ENCODE assay signal across 8 mouse cellular contexts in genomic region chrX:99137143-99137870, GRCm38 (mm10). TPM values are rescaled to one million over a fixed set of nuclear protein-coding genes. Genes with fewer than 3 reads are reported as not detected.
A peak's percentile ranks its signal among the peaks of the same experiment; 100 is the strongest.
DNase-seq lines count a peak whose midpoint lies in the region; ATAC-seq and TF ChIP-seq lines count a peak whose summit lies in the region.

No protein-coding gene starts in this region.

- ATAC-seq in forebrain, postnatal 0 days, result no peak
- ATAC-seq in liver, embryonic 15.5 days (ENCODE audit: insufficient read depth), result no peak
- no peak for ATAC-seq in stomach, embryonic 14.5 days (ENCODE audit: insufficient number of reproducible peaks, insufficient read depth, low FRiP score, low read depth)

- no peak for TF ChIP-seq POLR2A in thymus, adult 2 months (IDR thresholded peaks at IDR 0.05; ENCODE audit: control insufficient read depth, extremely low read depth, insufficient read depth, low read length, poor library complexity)

- H3K9me3 ChIP-seq in forebrain, postnatal 0 days (ENCODE audit: low read length), result no peaks in the 10 kb centered on the region
- no peaks in the 10 kb centered on the region for H3K9me3 ChIP-seq in liver, embryonic 15.5 days (replicated peaks)
- H3K9me3 ChIP-seq in stomach, embryonic 14.5 days (ENCODE audit: control insufficient read depth, low read depth, low read length), result no peaks in the 10 kb centered on the region

- H3K4me2 ChIP-seq in forebrain, postnatal 0 days (ENCODE audit: low read depth), result peak overlapping the region; percentile 62
- peak overlapping the region; percentile 66 for H3K4me2 ChIP-seq in liver, embryonic 15.5 days
- H3K4me2 ChIP-seq in stomach, embryonic 14.5 days (replicated peaks; ENCODE audit: low read depth, low read length), result peak overlapping the region; percentile 60

- no peaks in the 10 kb centered on the region for H3K36me3 ChIP-seq in thymus, adult 2 months (ENCODE audit: control insufficient read depth, insufficient read depth, low read length)
- no peaks in the 10 kb centered on the region for H3K36me3 ChIP-seq in forebrain, postnatal 0 days (ENCODE audit: insufficient read depth)
- no peaks in the 10 kb centered on the region for H3K36me3 ChIP-seq in liver, embryonic 15.5 days (replicated peaks)
- no peaks in the 10 kb centered on the region for H3K36me3 ChIP-seq in stomach, embryonic 14.5 days (ENCODE audit: control insufficient read depth, insufficient read depth, low read length)

- DNase-seq in thymus, adult 2 months, result no peak
- DNase-seq in thymus, adult 18-20 months, result no peak
- DNase-seq in forebrain, postnatal 0 days, result peak; percentile 32
- DNase-seq in cerebellum, adult 11 months, result no peak
- no peak for DNase-seq in layer of hippocampus, adult 8-10 months (ENCODE audit: low spot score in 2 of 2)
- no peak for DNase-seq in adrenal gland, postnatal 14 days

- no peak overlapping the region for H3K27ac ChIP-seq in thymus, adult 2 months (ENCODE audit: control insufficient read depth, insufficient read depth, low read length)
- peak overlapping the region; percentile 84 for H3K27ac ChIP-seq in forebrain, postnatal 0 days (ENCODE audit: low read depth, low read length)
- H3K27ac ChIP-seq in liver, embryonic 15.5 days (replicated peaks), result no peak overlapping the region
- H3K27ac ChIP-seq in stomach, embryonic 14.5 days (ENCODE audit: low read length), result peak overlapping the region; percentile 82; the same call in 1 of the 2 replicates

- TF ChIP-seq CTCF in thymus, adult 2 months (IDR thresholded peaks at IDR 0.05; ENCODE audit: borderline replicate concordance, control insufficient read depth, extremely low read depth, insufficient read depth, low read length, poor library complexity), result no peak
- TF ChIP-seq CTCF in forebrain, postnatal 0 days (IDR thresholded peaks at IDR 0.05; ENCODE audit: low read depth), result no peak

- peak overlapping the region; percentile 67 for H3K9ac ChIP-seq in forebrain, postnatal 0 days
- H3K9ac ChIP-seq in liver, embryonic 15.5 days, result 0 out of 2 replicates have a peak overlapping the region, but pooled peaks have one; percentile 30
- H3K9ac ChIP-seq in stomach, embryonic 14.5 days (replicated peaks; ENCODE audit: low read depth, low read length), result peak overlapping the region; percentile 73

- H3K4me3 ChIP-seq in thymus, adult 2 months (ENCODE audit: control insufficient read depth, insufficient read depth, low read length), result peak overlapping the region; percentile 57
- H3K4me3 ChIP-seq in forebrain, postnatal 0 days (ENCODE audit: low read depth, low read length), result peak overlapping the region; percentile 56
- peak overlapping the region; percentile 54 for H3K4me3 ChIP-seq in liver, embryonic 15.5 days (replicated peaks)
- peak overlapping the region; percentile 63 for H3K4me3 ChIP-seq in stomach, embryonic 14.5 days (ENCODE audit: low read depth, low read length)

- peaks cover 5% of the 10 kb centered on the region for H3K27me3 ChIP-seq in thymus, adult 2 months (ENCODE audit: control insufficient read depth, insufficient read depth, low read length)
- H3K27me3 ChIP-seq in forebrain, postnatal 0 days (ENCODE audit: insufficient read depth, low read length), result no peaks in the 10 kb centered on the region
- H3K27me3 ChIP-seq in liver, embryonic 15.5 days, result peaks cover 41% of the 10 kb centered on the region
- H3K27me3 ChIP-seq in stomach, embryonic 14.5 days (ENCODE audit: control insufficient read depth, insufficient read depth, low read length), result no peaks in the 10 kb centered on the region

- H3K4me1 ChIP-seq in thymus, adult 2 months (replicated peaks; ENCODE audit: control insufficient read depth, insufficient read depth, low read length), result peaks cover 13% of the 10 kb centered on the region
- 0 out of 2 replicates have a peak, but pooled peaks cover 7% of the 10 kb centered on the region for H3K4me1 ChIP-seq in forebrain, postnatal 0 days (ENCODE audit: insufficient read depth)
- H3K4me1 ChIP-seq in liver, embryonic 15.5 days (replicated peaks), result 0 out of 2 replicates have a peak, but pooled peaks cover 4% of the 10 kb centered on the region
- peaks cover 3% of the 10 kb centered on the region; the same call in 1 of the 2 replicates for H3K4me1 ChIP-seq in stomach, embryonic 14.5 days (ENCODE audit: control insufficient read depth, insufficient read depth, low read length)

- 11% methylated on average over 26 of the region's 31 CpGs for WGBS in thymus, adult 2 months
- WGBS in forebrain, postnatal 0 days, result 30% methylated on average over 31 of the region's 31 CpGs
- 23% methylated on average over 31 of the region's 31 CpGs for WGBS in liver, embryonic 15.5 days (ENCODE audit: insufficient replicate concordance)
- 23% methylated on average over 30 of the region's 31 CpGs for WGBS in stomach, embryonic 14.5 days

RNA-seq across cellular contexts. Expression of gene Efnb1, which starts 1.4 kb away (rescaled TPM):
- polyA plus RNA-seq in thymus, adult 2 months (2012; rRNA removed), result 8.9 and 9.6 TPM in 2 replicates
- total RNA-seq in forebrain, postnatal 0 days (2014; rRNA removed), result 36.5 and 48.9 TPM in 2 replicates
- polyA plus RNA-seq in forebrain, postnatal 0 days (2015; fragmentation: Nextera tagmentation; extraction: Ambion mirVana), result 26.6 and 29.6 TPM in 2 replicates
- polyA plus RNA-seq in liver, embryonic 15.5 days (2015; fragmentation: Nextera tagmentation; extraction: Ambion mirVana), result 5.1 and 5.7 TPM in 2 replicates
- polyA plus RNA-seq in stomach, embryonic 14.5 days (2014; fragmentation: Nextera tagmentation; extraction: Ambion mirVana), result 24.7 and 25.0 TPM in 2 replicates
- total RNA-seq in layer of hippocampus, adult 8-10 months (2022), result 10 to 100 TPM; 12.6 to 16.1 (median 14.9) TPM
- total RNA-seq in adrenal gland, postnatal 14 days (2021), result 45.8 and 48.9 TPM in 2 replicates

Comparison
In these comparisons a context has a peak if more than half of its experiments do, and no peak if none do; other contexts are left out.
1. H3K27ac ChIP-seq: peak in forebrain, postnatal 0 days (single experiment) and stomach, embryonic 14.5 days (single experiment); none in thymus, adult 2 months (single experiment) and liver, embryonic 15.5 days (single experiment).
2. Peak in every context shown above with its lines, with median percentiles within 50 percentile points of each other: H3K4me3 ChIP-seq, H3K4me2 ChIP-seq and H3K9ac ChIP-seq.